Mouse (Mus musculus): ENCODE measurements around the gene Olfr159. TPM values are rescaled to one million over a fixed set of nuclear protein-coding genes. Genes with fewer than 3 reads are reported as not detected.

Olfr159 gene
- polyA plus RNA-seq, 1 experiment from 2014 or later, result not detected

GRCm38 (mm10) chr4:43738989-43739674 lies 31.7 kb downstream of the Olfr159 start:
- Histone ChIP-seq H3K4me3 (ENCODE audit: low read depth, low read length) (no peak overlapping the region), H3K4me1 (replicated peaks; ENCODE audit: control insufficient read depth, insufficient read depth, low read length) (no peaks in the 10 kb centered on the region), H3K27me3 (ENCODE audit: control insufficient read depth, insufficient read depth, low read length) (no peaks in the 10 kb centered on the region), H3K36me3 (ENCODE audit: control insufficient read depth, insufficient read depth, low read length) (no peaks in the 10 kb centered on the region), H3K4me2 (ENCODE audit: low read depth, low read length, severe bottlenecking) (no peak overlapping the region), H3K9ac (ENCODE audit: low read length) (no peak overlapping the region), H3K27ac (ENCODE audit: low read depth, low read length) (no peak overlapping the region), H3K9me3 (ENCODE audit: control insufficient read depth, low read length) (no peaks in the 10 kb centered on the region)
- WGBS, result 74% methylated on average over 8 of the region's 8 CpGs
- ATAC-seq (replicated peaks; ENCODE audit: low FRiP score), result no peak
- DNase-seq (ENCODE audit: low spot score), result no peak

- no peaks in the 10 kb centered on the region for H3K9me3 ChIP-seq (ENCODE audit: control insufficient read depth, low read length)
- H3K36me3 ChIP-seq (ENCODE audit: control insufficient read depth, insufficient read depth, low read length), result no peaks in the 10 kb centered on the region
- WGBS, result 67% methylated on average over 6 of the region's 6 CpGs
- DNase-seq (ENCODE audit: low spot score) (no peak), ATAC-seq (replicated peaks; ENCODE audit: low FRiP score) (no peak)
- no peaks in the 10 kb centered on the region for H3K27me3 ChIP-seq (ENCODE audit: control insufficient read depth, insufficient read depth, low read length)
- no peaks in the 10 kb centered on the region for H3K4me1 ChIP-seq (replicated peaks; ENCODE audit: control insufficient read depth, insufficient read depth, low read length)
- H3K4me3 ChIP-seq (ENCODE audit: low read depth, low read length), result no peak overlapping the region
- H3K27ac ChIP-seq (ENCODE audit: low read depth, low read length), result no peak overlapping the region
- no peak overlapping the region for H3K9ac ChIP-seq (ENCODE audit: low read length)
- H3K4me2 ChIP-seq (ENCODE audit: low read depth, low read length, severe bottlenecking), result no peak overlapping the region
Observed at GRCm38 (mm10) chr4:43737144-43737543, 33.7 kb downstream of the Olfr159 start.

- H3K4me2 ChIP-seq (ENCODE audit: low read depth, low read length, severe bottlenecking), result no peak overlapping the region
- no peaks in the 10 kb centered on the region for H3K27me3 ChIP-seq (ENCODE audit: control insufficient read depth, insufficient read depth, low read length)
- no peak overlapping the region for H3K27ac ChIP-seq (ENCODE audit: low read depth, low read length)
- no peak overlapping the region for H3K9ac ChIP-seq (ENCODE audit: low read length)
- ATAC-seq (replicated peaks; ENCODE audit: low FRiP score) (no peak), DNase-seq (ENCODE audit: low spot score) (no peak)
- WGBS, result 90% methylated on average over 5 of the region's 5 CpGs
- no peaks in the 10 kb centered on the region for H3K36me3 ChIP-seq (ENCODE audit: control insufficient read depth, insufficient read depth, low read length)
- no peak overlapping the region for H3K4me3 ChIP-seq (ENCODE audit: low read depth, low read length)
- H3K4me1 ChIP-seq (replicated peaks; ENCODE audit: control insufficient read depth, insufficient read depth, low read length), result no peaks in the 10 kb centered on the region
- no peaks in the 10 kb centered on the region for H3K9me3 ChIP-seq (ENCODE audit: control insufficient read depth, low read length)
Observed at GRCm38 (mm10) chr4:43733186-43733585, 37.6 kb downstream of the Olfr159 start.

GRCm38 (mm10) chr4:43732171-43732570 lies 38.6 kb downstream of the Olfr159 start:
- no peak for ATAC-seq (replicated peaks; ENCODE audit: low FRiP score)
- Histone ChIP-seq H3K27ac (ENCODE audit: low read depth, low read length) (no peak overlapping the region), H3K27me3 (ENCODE audit: control insufficient read depth, insufficient read depth, low read length) (no peaks in the 10 kb centered on the region), H3K9me3 (ENCODE audit: control insufficient read depth, low read length) (no peaks in the 10 kb centered on the region), H3K4me3 (ENCODE audit: low read depth, low read length) (no peak overlapping the region), H3K4me2 (ENCODE audit: low read depth, low read length, severe bottlenecking) (no peak overlapping the region), H3K9ac (ENCODE audit: low read length) (no peak overlapping the region), H3K36me3 (ENCODE audit: control insufficient read depth, insufficient read depth, low read length) (no peaks in the 10 kb centered on the region), H3K4me1 (replicated peaks; ENCODE audit: control insufficient read depth, insufficient read depth, low read length) (no peaks in the 10 kb centered on the region)
- DNase-seq (ENCODE audit: low spot score), result no peak
- WGBS, result 29% methylated on average over 1 of the region's 1 CpGs

GRCm38 (mm10) chr4:43730750-43731297 lies 40.0 kb downstream of the Olfr159 start:
- H3K9ac ChIP-seq (ENCODE audit: low read length), result no peak overlapping the region
- H3K36me3 ChIP-seq (ENCODE audit: control insufficient read depth, insufficient read depth, low read length), result no peaks in the 10 kb centered on the region
- H3K4me1 ChIP-seq (replicated peaks; ENCODE audit: control insufficient read depth, insufficient read depth, low read length), result no peaks in the 10 kb centered on the region
- no peak for DNase-seq (ENCODE audit: low spot score)
- H3K27ac ChIP-seq (ENCODE audit: low read depth, low read length), result no peak overlapping the region
- 77% methylated on average over 21 of the region's 21 CpGs for WGBS
- ATAC-seq (replicated peaks; ENCODE audit: low FRiP score), result no peak
- H3K9me3 ChIP-seq (ENCODE audit: control insufficient read depth, low read length), result no peaks in the 10 kb centered on the region
- H3K4me2 ChIP-seq (ENCODE audit: low read depth, low read length, severe bottlenecking), result no peak overlapping the region
- no peak overlapping the region for H3K4me3 ChIP-seq (ENCODE audit: low read depth, low read length)
- no peaks in the 10 kb centered on the region for H3K27me3 ChIP-seq (ENCODE audit: control insufficient read depth, insufficient read depth, low read length)

GRCm38 (mm10) chr4:43729794-43730550 lies 40.8 kb downstream of the Olfr159 start, which contains the start of gene Spaar:
TSS of gene Spaar (plus strand) at chr4:43730034.
- WGBS, result 71% methylated on average over 14 of the region's 14 CpGs
- Histone ChIP-seq H3K27ac (ENCODE audit: low read depth, low read length) (no peak within 1 kb of the TSS), H3K9me3 (ENCODE audit: control insufficient read depth, low read length) (no peaks in the 10 kb centered on the region)

GRCm38 (mm10) chr4:43729126-43729525 lies 41.7 kb downstream of the Olfr159 start:
- no peak overlapping the region for H3K27ac ChIP-seq (ENCODE audit: low read depth, low read length)
- no peaks in the 10 kb centered on the region for H3K27me3 ChIP-seq (ENCODE audit: control insufficient read depth, insufficient read depth, low read length)
- 82% methylated on average over 3 of the region's 3 CpGs for WGBS
- ATAC-seq (replicated peaks; ENCODE audit: low FRiP score) (no peak), DNase-seq (ENCODE audit: low spot score) (no peak)
- no peaks in the 10 kb centered on the region for H3K9me3 ChIP-seq (ENCODE audit: control insufficient read depth, low read length)
- H3K4me2 ChIP-seq (ENCODE audit: low read depth, low read length, severe bottlenecking), result no peak overlapping the region
- no peak overlapping the region for H3K4me3 ChIP-seq (ENCODE audit: low read depth, low read length)
- H3K4me1 ChIP-seq (replicated peaks; ENCODE audit: control insufficient read depth, insufficient read depth, low read length), result no peaks in the 10 kb centered on the region
- no peaks in the 10 kb centered on the region for H3K36me3 ChIP-seq (ENCODE audit: control insufficient read depth, insufficient read depth, low read length)
- H3K9ac ChIP-seq (ENCODE audit: low read length), result no peak overlapping the region

More at GRCm38 (mm10) chr4:43729794-43730550, 40.8 kb downstream of the Olfr159 start, which contains the start of gene Spaar:
- DNase-seq (ENCODE audit: low spot score), result no peak
- Histone ChIP-seq H3K4me3 (ENCODE audit: low read depth, low read length) (no peak within 1 kb of the TSS), H3K4me1 (replicated peaks; ENCODE audit: control insufficient read depth, insufficient read depth, low read length) (no peaks in the 10 kb centered on the region), H3K27me3 (ENCODE audit: control insufficient read depth, insufficient read depth, low read length) (no peaks in the 10 kb centered on the region), H3K4me2 (ENCODE audit: low read depth, low read length, severe bottlenecking) (no peak within 1 kb of the TSS), H3K36me3 (ENCODE audit: control insufficient read depth, insufficient read depth, low read length) (no peaks in the 10 kb centered on the region), H3K9ac (ENCODE audit: low read length) (no peak within 1 kb of the TSS)
- no peak for ATAC-seq (replicated peaks; ENCODE audit: low FRiP score)

- H3K27ac ChIP-seq (ENCODE audit: low read depth, low read length), result no peak overlapping the region
- no peak overlapping the region for H3K4me3 ChIP-seq (ENCODE audit: low read depth, low read length)
- H3K36me3 ChIP-seq (ENCODE audit: control insufficient read depth, insufficient read depth, low read length), result no peaks in the 10 kb centered on the region
- no peaks in the 10 kb centered on the region for H3K27me3 ChIP-seq (ENCODE audit: control insufficient read depth, insufficient read depth, low read length)
- 79% methylated on average over 5 of the region's 5 CpGs for WGBS
- DNase-seq (ENCODE audit: low spot score) (no peak), ATAC-seq (replicated peaks; ENCODE audit: low FRiP score) (no peak)
- no peak overlapping the region for H3K9ac ChIP-seq (ENCODE audit: low read length)
- no peak overlapping the region for H3K4me2 ChIP-seq (ENCODE audit: low read depth, low read length, severe bottlenecking)
- H3K9me3 ChIP-seq (ENCODE audit: control insufficient read depth, low read length), result no peaks in the 10 kb centered on the region
- H3K4me1 ChIP-seq (replicated peaks; ENCODE audit: control insufficient read depth, insufficient read depth, low read length), result no peaks in the 10 kb centered on the region
Observed at GRCm38 (mm10) chr4:43728576-43728954, 42.2 kb downstream of the Olfr159 start.

Data from forebrain, embryonic 11.5 days (tissue).